Mouse (Mus musculus) urinary bladder, postnatal 4 days (tissue): ENCODE measurements around the gene Sobp.

Source experiments
- DNase-seq, 2 experiments: peaks; one replicate each; pipeline ENCODE4 v3.0.0; 2021 to 2022; ENCODE audit warnings: low spot score in 2 of 2

Gene Sobp

DNA sequence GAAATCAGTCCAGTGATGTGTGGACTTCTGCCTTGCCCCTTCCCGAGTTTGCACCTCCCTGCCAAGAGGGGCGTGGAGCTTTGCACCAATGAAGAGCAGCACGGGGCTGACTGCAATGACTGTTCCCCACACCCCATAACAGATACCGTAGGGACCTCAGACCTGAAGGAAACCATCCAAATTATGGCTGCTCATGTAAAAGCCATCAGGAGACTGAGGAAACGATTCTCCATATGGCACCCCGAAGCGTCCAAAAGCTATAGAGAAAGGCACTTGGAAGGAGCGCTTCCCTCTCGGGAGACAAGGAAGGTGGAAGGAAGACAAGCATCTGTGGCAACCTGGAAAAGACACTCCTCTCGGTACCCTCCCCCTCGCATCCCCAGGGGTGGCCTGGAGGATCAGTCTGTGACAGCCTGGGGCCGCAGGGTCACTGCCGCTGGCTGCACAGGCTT, 180.0 kb downstream of the Sobp start:
- no peak for DNase-seq

DNA sequence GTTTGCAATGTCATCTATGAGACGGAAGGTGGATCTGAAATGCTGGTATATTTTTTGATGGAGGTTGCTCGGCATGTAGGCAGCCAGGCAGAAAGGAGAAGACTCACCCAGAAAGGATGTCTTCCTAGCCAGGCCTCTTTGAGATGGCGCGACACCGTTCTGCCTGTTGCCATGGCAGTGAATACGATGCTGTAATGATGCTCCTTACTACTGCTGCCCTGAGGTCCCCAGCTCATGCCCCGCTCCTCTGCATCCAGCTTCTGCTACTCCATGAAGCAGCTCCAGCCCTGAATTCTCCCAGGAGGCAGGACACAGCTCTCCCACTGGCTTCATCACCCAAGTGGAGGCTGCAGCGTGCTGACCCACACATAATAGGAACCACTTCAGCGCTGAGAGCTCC, 183.3 kb downstream of the Sobp start:
- DNase-seq, result no peak

DNA sequence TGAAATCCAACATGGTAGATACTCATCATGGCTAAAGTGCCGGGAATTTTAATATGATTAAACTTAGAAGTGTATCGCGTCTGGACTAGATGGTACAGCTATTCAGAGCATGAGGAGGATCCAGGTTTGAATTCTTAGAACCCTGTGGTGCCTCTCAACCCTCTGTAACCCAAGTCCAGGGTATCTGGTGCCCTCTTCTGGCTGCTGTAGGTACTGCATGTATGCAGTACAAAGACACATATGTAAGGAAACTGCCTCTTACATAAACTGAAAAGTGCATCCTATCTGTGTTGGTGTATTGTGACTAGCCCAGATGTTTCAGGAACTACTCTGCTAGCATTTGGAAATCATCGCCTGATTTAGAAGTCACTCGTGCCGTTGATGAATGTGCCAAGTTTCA, 184.4 kb downstream of the Sobp start:
- no peak for DNase-seq

DNA sequence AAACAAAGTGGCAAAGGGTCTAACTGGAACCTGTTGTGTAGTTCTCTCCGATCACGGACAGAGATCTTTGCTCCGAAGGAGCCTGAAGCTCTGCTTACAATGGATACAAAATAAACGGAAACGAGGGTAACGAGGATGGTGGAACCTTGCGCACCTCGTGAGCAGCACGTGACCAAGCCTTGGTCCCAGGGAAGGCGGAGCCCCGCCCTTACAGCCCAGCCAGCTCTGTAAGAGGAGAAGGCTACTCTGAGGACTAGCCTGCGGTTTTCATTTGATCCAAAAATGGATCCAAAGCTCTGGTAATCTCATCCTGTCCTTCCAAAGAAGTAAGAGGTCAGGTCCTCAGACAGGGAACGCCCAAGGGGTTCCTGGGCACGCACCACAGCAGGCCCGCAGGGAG, 185.7 kb downstream of the Sobp start:
- DNase-seq, result no peak

DNA sequence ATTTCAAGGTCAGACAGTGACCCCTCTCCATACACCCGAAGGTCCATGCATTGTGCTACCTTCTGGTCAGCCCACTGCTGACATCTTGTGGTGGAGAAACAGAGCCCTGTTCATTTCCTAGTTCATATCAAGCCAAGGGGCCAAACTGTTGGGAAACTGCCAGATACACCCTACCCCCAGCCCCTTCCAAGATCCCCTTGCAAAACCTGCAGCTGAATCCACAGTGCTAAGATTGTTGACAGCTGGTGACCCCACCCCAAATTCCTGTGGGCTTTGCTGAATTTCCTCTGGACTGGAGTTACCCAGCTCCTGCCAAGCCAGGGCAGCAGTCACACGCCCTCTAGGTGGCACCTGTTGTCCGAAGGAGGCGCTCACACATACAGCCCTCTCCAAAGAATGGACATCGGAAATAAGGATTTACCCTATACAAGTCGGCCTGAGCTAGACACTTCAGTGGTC, 186.7 kb downstream of the Sobp start:
- DNase-seq, result peak in 1 of 2 experiments; percentile 30

DNA sequence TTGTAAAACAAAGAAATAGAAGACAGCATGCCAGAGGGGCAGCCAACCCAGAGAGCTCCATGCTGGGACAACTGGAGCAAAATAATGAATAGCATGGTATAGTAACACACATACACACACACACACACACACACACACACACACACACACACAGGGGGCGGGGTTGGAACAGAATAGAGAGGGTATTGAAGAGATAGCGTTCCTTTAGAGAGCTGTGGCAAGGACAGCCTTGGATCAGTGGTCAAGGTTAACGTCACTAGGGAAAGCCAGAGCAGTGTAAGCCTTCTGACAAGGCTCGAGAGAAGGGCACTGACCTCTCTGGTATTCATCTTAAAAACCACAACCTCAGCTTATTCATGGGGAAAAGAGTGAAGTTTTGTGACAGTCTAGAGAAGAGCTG, 189.4 kb downstream of the Sobp start:
- no peak for DNase-seq

DNA sequence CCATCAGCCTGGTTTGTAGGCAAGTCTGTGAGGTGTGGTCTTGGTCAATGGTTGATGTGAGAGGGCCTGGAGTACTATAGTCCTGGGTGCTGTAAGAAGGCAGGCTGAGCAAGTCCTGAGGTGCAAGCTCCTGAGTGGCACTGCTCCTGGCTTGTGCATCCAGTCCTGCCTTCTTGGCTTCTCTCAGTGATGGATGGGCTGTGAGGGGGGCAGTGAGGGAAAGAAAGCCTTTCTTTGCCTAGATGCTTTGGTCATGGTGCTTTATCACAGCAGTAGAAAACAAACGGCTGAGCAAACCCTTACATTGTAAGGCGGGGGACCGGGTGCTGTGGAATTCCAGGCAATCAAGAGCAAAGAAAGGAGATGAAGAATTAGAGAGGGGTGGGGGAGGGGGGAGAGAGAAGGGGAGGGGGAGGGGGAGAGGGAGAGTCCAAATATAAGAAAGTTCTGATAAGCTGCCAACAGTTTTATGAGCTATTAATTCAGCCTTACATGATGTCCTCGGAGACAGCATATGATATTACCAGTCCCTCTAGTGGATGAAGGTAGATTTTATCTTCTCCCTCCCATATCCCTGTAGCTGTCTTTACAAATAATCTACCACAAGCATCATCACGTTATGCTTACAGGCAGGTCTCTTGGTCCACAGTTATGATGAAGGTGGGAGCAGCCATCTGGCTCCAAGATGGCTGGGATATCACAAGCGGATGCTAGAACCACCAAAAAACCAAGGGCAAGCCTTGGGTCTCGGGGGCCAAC, 193.2 kb downstream of the Sobp start:
- DNase-seq, result no peak

DNA sequence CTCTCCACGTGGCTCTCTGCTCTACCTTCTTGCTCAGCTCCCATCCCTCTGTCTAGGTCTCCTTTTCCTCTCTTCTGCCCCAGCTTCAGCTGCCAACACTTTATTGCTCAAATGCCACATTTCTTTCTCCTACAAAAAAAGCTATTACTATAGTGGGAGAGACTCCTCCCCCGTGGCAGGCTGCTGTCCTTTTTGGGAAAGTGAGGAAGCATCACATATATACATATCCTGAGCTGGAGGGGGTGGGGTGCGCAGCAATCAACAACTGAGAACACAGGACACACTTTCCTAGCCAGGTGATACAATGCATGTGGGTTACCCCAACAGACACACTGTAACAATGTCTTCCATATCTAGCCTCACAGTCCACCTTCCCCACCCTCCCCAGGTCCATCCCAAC, 196.0 kb downstream of the Sobp start:
- no peak for DNase-seq

DNA sequence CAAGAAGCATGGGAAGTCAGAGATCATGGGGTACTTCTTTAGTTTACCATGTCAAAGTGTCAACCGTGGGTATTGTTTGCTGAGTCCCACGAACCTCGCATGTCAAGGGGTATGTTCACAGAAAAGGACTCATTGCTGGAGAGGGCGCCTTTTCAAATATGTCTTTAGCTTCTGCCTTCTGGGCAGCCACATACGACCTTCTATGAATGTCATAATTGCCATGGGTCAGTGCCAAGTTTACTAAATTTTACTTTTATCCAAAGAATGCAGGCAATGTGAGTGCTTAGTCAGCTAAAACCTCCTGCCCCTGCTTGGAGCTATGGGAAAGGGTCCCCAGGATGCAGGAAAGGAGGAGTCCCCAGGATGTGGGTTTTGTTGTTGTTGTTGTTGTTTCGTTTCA, 197.8 kb downstream of the Sobp start:
- DNase-seq, result no peak

DNA sequence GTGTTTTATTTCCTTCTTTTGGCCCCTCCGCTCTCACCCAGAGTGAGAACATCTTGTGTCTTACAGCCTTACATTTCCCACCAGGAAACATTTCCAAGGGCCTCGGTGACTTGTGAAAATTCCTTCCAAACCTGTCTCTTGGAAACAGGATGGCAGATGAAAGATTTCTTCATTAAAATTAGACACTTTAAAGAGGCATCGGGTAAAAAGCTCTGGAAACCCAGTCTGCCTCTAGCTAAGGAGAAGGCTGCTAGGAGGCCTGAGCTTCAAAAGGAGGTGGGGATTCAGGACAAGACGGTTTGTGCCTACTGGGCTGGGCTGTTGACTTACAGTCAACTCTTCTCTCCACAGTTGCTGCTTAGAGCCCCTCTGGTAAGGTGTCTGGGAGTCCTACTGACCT, 200.8 kb downstream of the Sobp start:
- DNase-seq, result no peak

DNA sequence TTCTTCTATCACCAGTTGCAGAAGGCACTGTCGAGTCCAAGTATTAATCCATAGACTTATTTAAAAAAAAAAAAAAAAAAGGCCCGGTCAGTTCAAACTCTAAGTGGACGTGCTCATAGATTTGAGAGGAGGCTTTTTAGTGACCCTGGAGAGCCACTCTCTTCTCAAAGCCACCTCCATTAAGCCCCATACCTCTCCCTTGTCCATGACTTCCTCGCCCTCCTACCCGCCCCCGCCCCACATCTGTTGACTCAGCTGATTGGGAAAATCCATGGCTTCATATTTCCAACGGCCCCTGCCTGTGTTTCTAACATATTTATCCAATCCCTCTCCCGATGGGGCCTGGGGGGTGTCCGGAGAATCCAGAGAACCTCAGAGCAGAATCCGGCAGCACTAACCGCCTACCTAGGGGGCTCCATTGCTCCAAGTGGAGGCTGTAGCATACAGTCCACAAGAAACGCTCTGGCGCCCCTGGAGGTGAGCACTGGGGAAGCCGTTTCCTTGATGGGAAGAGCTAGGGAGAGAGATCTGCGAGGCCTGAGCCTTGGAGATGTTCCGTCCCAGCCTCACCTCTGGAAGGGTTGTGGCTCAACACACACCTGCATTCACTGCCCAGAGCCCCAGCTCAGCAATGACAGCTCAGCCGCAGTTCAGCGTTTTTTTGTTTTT, 201.7 kb downstream of the Sobp start:
- peak; percentile 44 to 80 for DNase-seq

DNA sequence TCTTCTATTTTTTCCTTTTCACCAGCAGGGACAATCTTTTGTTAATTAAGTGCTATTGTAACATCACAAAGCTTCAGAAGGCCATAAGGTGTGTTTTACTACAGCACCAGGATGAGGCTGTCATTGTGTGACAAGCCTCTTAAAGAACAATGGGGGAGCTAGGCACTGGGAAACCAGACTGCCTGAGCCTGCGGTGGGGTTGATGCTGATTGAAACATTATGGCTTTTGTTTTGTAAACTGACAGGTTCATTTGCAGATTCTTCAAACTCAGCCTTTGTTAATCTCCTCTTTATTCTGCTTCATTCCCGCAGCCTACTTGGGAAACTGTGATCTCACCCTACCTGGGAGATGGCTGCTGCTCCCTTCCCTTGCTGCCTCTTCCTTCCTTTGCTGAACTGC, 206.0 kb downstream of the Sobp start:
- no peak for DNase-seq

DNA sequence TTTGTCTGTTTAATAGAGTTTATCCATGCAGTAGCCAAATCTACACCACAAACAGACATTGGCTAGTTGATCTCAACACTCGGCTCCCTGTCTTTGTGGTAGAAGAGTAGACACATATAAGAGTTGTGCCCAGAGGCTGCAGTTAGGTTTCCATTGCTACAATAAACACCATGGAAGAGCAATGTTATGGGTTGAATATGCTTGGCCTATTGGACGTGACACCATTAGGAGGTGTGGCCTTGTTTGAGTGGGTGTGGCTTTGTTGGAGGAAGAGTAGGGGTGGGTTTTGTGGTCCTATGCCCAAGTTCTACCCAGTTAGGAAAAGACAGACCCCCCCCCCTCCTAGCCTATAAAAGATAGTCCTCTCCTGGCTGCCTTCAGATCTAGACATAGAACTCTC, 211.3 kb downstream of the Sobp start:
- DNase-seq, result no peak

DNA sequence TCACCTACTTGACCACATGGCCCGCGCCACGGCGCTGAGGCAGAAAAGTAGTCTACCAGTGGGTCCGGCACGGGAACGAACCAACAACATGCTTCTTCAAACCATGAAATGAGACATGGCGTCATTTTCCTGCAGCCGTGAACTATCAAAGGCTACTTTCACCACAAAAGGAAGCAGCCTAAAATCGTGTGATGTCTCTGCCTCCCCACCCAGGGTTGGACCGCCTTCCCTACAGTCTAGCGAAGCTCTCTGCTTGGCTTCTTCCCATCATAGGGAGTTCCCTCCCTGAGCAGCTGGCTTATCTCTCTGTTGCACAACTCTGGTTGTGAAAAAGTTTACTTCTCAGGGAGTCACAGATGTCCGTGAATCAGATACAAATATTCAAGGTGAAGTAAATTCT, 211.7 kb downstream of the Sobp start:
- DNase-seq, result peak in 1 of 2 experiments; percentile 42

DNA sequence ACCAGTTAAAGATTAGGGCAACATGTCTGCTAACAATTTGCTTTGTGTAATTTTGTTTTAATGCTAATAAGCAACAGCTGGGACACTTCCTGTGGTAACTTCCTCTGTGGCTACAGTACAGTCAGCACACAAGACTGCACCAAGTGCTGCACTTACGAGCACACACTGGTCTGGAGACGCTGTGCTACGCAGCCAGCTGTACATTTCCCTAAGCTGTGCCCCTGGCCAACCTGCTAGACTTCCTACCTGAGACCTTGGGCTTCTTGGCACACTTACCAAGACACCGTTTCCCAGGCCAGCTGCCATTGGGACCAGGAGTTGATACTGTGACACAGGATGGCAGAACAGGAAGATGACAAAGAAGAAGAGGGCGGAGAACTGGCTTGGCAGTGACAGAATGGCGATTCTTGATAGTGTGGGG, 212.1 kb downstream of the Sobp start:
- DNase-seq, result no peak

DNA sequence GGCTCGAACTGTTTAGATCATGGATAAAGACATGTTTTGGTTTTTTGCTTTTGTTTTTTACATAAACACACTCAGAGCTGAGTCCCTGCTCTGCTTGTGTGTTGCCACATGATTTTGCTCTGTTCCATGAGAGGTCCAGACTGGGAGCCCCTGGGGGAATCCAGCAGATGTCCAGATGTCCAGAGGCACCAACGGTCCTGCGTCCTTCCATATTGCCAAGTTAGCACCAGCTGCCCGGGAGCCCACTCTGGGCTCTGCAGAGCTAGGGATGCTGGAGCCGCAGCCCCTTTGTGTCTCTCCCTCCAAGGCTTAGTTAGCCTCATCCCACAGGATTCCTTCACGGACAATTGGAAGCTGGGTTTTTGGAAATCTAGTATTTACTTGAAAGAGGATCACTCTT, 212.6 kb downstream of the Sobp start:
- no peak for DNase-seq

DNA sequence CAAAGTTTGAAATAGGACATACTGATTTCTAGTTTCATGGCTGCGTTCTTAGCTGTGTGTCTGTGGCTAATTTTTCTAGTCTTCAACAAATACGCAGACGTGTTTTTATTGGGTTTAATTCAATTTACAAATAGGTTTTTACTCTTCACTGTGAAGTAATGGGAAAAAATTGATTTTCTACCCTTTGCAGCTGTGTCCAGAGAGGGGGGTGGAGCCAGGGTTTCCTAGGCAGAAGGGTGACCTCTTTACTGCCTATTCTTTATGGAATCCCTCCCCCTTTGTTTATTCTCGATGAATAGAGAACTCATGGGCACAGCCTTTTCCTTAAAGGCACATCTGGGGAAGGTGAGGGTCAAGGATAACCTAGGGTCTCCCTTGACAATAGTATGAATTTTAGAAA, 215.6 kb downstream of the Sobp start:
- DNase-seq, result no peak

DNA sequence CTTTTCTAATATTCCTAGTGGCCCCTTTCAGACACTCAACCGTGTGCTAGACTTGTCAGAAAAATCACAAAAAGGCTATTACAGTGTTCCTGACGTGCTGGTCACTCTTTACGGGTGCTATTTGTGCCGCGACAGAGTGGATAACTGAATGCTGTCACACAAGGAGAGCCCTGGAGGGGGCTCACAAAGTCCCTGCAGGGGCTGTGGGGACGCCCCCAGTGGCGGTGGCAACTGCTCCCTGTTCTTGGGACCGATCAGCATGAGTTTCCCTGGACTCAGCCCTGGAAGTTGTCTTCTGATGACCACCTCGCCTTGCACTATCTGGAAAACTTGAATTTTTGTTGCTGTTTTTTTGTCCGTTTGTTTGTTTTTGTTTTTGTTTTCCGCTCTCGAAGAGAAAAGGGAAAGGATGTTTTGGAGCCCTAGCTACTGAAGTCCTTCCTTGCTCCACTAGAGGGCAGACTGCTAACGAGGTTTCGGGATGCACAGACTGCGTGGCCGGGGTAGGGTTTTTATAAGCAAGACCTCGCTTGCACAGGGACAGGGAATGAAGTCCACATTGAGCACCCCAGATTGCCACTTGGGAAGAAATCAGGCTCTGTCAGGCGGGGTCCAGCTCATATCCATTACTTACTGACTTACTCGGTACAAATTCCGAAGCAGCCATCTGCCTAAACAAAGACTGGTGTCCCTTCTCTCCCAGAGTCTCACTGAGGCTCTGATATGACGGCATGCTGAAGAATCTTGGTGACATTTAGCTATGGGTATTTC, 216.3 kb downstream of the Sobp start:
- DNase-seq, result peak; percentile 48 to 71

DNA sequence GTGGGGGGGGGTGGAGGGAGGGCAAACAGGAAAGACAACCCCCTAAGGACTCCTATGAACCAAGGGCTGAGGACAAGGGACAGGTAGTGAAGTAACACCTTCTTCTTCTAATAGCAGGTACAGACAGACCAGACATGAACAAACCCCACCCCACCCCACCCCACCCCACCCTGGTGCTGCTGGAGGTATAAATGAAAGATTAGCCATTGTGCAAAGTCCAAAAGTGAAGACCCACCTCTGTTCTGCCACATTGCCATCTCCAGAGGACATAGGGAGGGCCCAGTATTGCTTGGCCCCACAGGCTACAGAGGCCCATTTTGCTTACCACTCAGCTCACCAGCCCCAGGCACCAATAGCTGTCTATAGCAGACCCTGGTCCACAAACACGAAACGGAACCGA, 219.1 kb downstream of the Sobp start:
- no peak for DNase-seq

DNA sequence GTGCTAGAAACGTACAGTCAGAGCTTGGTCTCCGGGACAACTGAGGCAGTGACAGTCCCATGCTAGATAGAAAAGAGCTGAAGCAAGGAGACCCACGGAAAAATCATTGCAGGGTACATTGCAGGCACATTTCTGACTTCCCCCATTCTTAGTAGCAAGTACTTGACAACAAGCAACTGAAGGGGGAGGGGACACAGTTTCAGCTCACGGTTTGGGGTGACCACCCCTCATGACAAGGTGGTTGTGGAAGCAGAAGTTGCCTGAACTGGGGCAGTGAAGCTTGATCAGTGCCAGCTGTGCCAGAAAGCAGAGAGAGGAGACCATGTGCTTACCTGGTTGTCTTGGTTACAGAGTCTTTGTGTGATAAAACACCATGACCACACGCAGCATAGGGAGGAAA, 220.7 kb downstream of the Sobp start:
- DNase-seq, result no peak
